Mouse (Mus musculus) hindbrain, embryonic 11.5 days (tissue): ENCODE data around the gene Dhcr7. TPM values are rescaled to one million over a fixed set of nuclear protein-coding genes. Genes with fewer than 3 reads are reported as not detected.
A peak's percentile ranks its signal among the peaks of the same experiment; 100 is the strongest.

Experiments used
- ATAC-seq: fragments of 200-750 bp; cut with Nextera tagmentation; 2 replicates; pipeline ENCODE4 v1.8.0; 2017; ENCODE audit warnings: mild to moderate bottlenecking, moderate TSS enrichment, moderate library complexity; ENCODE audit not compliant: low FRiP score
- DNase-seq: peaks from one replicate; pipeline ENCODE4 v3.0.0-alpha.2; 2015; ENCODE audit warnings: low spot score
- H3K27ac ChIP-seq: fragments of 300-500 bp; sonication (generic); 2 replicates; pipeline ENCODE4 v1.5.1; 2014; ENCODE audit warnings: mild to moderate bottlenecking, low read depth, low read length
- H3K27me3 ChIP-seq: fragments of 300-500 bp; sonication (generic); 2 replicates; pipeline ENCODE4 v1.6.1; 2014; ENCODE audit warnings: mild to moderate bottlenecking, low read length, moderate library complexity, mixed read lengths; ENCODE audit not compliant: control insufficient read depth, insufficient read depth
- H3K36me3 ChIP-seq: fragments of 300-500 bp; sonication (generic); 2 replicates; pipeline ENCODE4 v1.6.1; 2014; ENCODE audit warnings: mild to moderate bottlenecking, low read length, moderate library complexity, mixed read lengths; ENCODE audit not compliant: control insufficient read depth, insufficient read depth
- H3K4me1 ChIP-seq: fragments of 300-500 bp; sonication (generic); replicated peaks from 2 replicates; pipeline ENCODE4 v1.6.1; 2014; ENCODE audit warnings: low read length, mixed read lengths; ENCODE audit not compliant: control insufficient read depth, insufficient read depth
- H3K4me2 ChIP-seq: fragments of 300-500 bp; sonication (generic); replicated peaks from 2 replicates; pipeline ENCODE4 v1.6.1; 2014; ENCODE audit warnings: mild to moderate bottlenecking, low read depth, low read length
- H3K4me3 ChIP-seq: fragments of 300-500 bp; sonication (generic); 2 replicates; pipeline ENCODE4 v1.5.1; 2014; ENCODE audit warnings: low read depth, low read length
- H3K9ac ChIP-seq: fragments of 300-500 bp; sonication (generic); 2 replicates; pipeline ENCODE4 v1.6.1; 2014; ENCODE audit warnings: low read depth, low read length
- H3K9me3 ChIP-seq: fragments of 300-500 bp; sonication (generic); 2 replicates; pipeline ENCODE4 v1.6.1; 2016; ENCODE audit warnings: low read length; ENCODE audit not compliant: control insufficient read depth
- WGBS: fragments of 180-500 bp; shearing (Covaris S2); extraction: QIAGEN DNeasy Blood & Tissue Kit; methylation state at CpG from one replicate; pipeline ENCODE4 v1.1.7; 2014; 5-methylcytosine and 5-hydroxymethylcytosine counted together
- polyA plus RNA-seq: library from polyadenylated mRNA; unstranded; fragments of >200 nt; fragmentation: Nextera tagmentation; extraction: Ambion mirVana; gene quantifications from 2 replicates; pipeline ENCODE4 v1.2.1, GENCODE M21; 2014

Dhcr7 gene
- polyA plus RNA-seq, 1 experiment from 2014 or later, result 88.4 TPM

GRCm38 (mm10) chr7:143829504-143830331, 6.8 kb downstream of the Dhcr7 start:
- H3K4me1 ChIP-seq, result no peaks in the 10 kb centered on the region
- under 1% methylated on average over 37 of the region's 37 CpGs for WGBS
- H3K4me2 ChIP-seq, result peak overlapping the region; percentile 85
- DNase-seq, result peak; percentile 95
- H3K27me3 ChIP-seq, result no peaks in the 10 kb centered on the region
- peak overlapping the region; percentile 85 for H3K9ac ChIP-seq
- H3K27ac ChIP-seq, result peak overlapping the region; percentile 70
- H3K36me3 ChIP-seq, result no peaks in the 10 kb centered on the region
- peak; percentile 96 for ATAC-seq
- peak overlapping the region; percentile 58 for H3K4me3 ChIP-seq
- no peaks in the 10 kb centered on the region for H3K9me3 ChIP-seq

- DNase-seq, result no peak
- Histone ChIP-seq H3K36me3 (no peaks in the 10 kb centered on the region), H3K9ac (peak overlapping the region; percentile 85), H3K4me2 (peak overlapping the region; percentile 85), H3K27me3 (no peaks in the 10 kb centered on the region), H3K9me3 (no peaks in the 10 kb centered on the region), H3K27ac (peak overlapping the region; percentile 62; the same call in 1 of the 2 replicates), H3K4me3 (peak overlapping the region; percentile 58), H3K4me1 (no peaks in the 10 kb centered on the region)
- 16% methylated on average over 6 of the region's 6 CpGs for WGBS
- peak; percentile 13 for ATAC-seq
Measured at GRCm38 (mm10) chr7:143830399-143830798, 7.5 kb downstream of the Dhcr7 start.

- H3K9me3 ChIP-seq, result no peaks in the 10 kb centered on the region
- H3K4me1 ChIP-seq, result no peaks in the 10 kb centered on the region
- no peak overlapping the region for H3K27ac ChIP-seq
- no peaks in the 10 kb centered on the region for H3K27me3 ChIP-seq
- DNase-seq (no peak), ATAC-seq (no peak)
- no peak overlapping the region for H3K4me3 ChIP-seq
- no peak overlapping the region for H3K9ac ChIP-seq
- no peak overlapping the region for H3K4me2 ChIP-seq
- WGBS, result 90% methylated on average over 8 of the region's 8 CpGs
- H3K36me3 ChIP-seq, result no peaks in the 10 kb centered on the region
Measured at GRCm38 (mm10) chr7:143832196-143832595, 9.3 kb downstream of the Dhcr7 start.

GRCm38 (mm10) chr7:143832611-143833010, 9.7 kb downstream of the Dhcr7 start:
- no peak overlapping the region for H3K9ac ChIP-seq
- no peak overlapping the region for H3K27ac ChIP-seq
- H3K4me3 ChIP-seq, result no peak overlapping the region
- ATAC-seq (no peak), DNase-seq (no peak)
- H3K27me3 ChIP-seq, result no peaks in the 10 kb centered on the region
- H3K4me2 ChIP-seq, result no peak overlapping the region
- H3K4me1 ChIP-seq, result no peaks in the 10 kb centered on the region
- no peaks in the 10 kb centered on the region for H3K9me3 ChIP-seq
- no peaks in the 10 kb centered on the region for H3K36me3 ChIP-seq
- WGBS, result 93% methylated on average over 2 of the region's 2 CpGs

GRCm38 (mm10) chr7:143833581-143834190, 10.7 kb downstream of the Dhcr7 start:
- Histone ChIP-seq H3K4me3 (no peak overlapping the region), H3K4me2 (no peak overlapping the region), H3K27ac (no peak overlapping the region), H3K36me3 (no peaks in the 10 kb centered on the region), H3K4me1 (no peaks in the 10 kb centered on the region), H3K9ac (no peak overlapping the region), H3K27me3 (no peaks in the 10 kb centered on the region), H3K9me3 (no peaks in the 10 kb centered on the region)
- WGBS, result 77% methylated on average over 6 of the region's 6 CpGs
- DNase-seq, result no peak
- ATAC-seq, result no peak

- Histone ChIP-seq H3K27me3 (no peaks in the 10 kb centered on the region), H3K27ac (no peak overlapping the region), H3K4me2 (no peak overlapping the region), H3K4me3 (no peak overlapping the region), H3K36me3 (no peaks in the 10 kb centered on the region), H3K9me3 (no peaks in the 10 kb centered on the region), H3K9ac (no peak overlapping the region; the same call in 1 of the 2 replicates), H3K4me1 (no peaks in the 10 kb centered on the region)
- WGBS, result 92% methylated on average over 2 of the region's 2 CpGs
- no peak for ATAC-seq
- no peak for DNase-seq
Measured at GRCm38 (mm10) chr7:143834316-143834715, 11.4 kb downstream of the Dhcr7 start.

GRCm38 (mm10) chr7:143834972-143835371, 12.0 kb downstream of the Dhcr7 start:
- no peaks in the 10 kb centered on the region for H3K4me1 ChIP-seq
- DNase-seq, result no peak
- no peaks in the 10 kb centered on the region for H3K36me3 ChIP-seq
- no peak for ATAC-seq
- no peak overlapping the region; the same call in 1 of the 2 replicates for H3K9ac ChIP-seq
- 84% methylated on average over 3 of the region's 3 CpGs for WGBS
- no peaks in the 10 kb centered on the region for H3K9me3 ChIP-seq
- no peaks in the 10 kb centered on the region for H3K27me3 ChIP-seq
- no peak overlapping the region for H3K4me2 ChIP-seq
- H3K27ac ChIP-seq, result no peak overlapping the region
- H3K4me3 ChIP-seq, result no peak overlapping the region

- Histone ChIP-seq H3K36me3 (peaks cover 8% of the 10 kb centered on the region; the same call in 1 of the 2 replicates), H3K27me3 (no peaks in the 10 kb centered on the region), H3K4me1 (no peaks in the 10 kb centered on the region), H3K9me3 (no peaks in the 10 kb centered on the region), H3K9ac (no peak overlapping the region), H3K4me3 (no peak overlapping the region), H3K27ac (no peak overlapping the region), H3K4me2 (no peak overlapping the region)
- no peak for DNase-seq
- WGBS, result 87% methylated on average over 3 of the region's 3 CpGs
- ATAC-seq, result no peak
Measured at GRCm38 (mm10) chr7:143837705-143838358, 14.9 kb downstream of the Dhcr7 start.
